Mouse (Mus musculus) CH12.LX (cell line): ENCODE results near the gene Ifnar1. TPM values are rescaled to one million over a fixed set of nuclear protein-coding genes. Genes with fewer than 3 reads are reported as not detected.
A peak's percentile ranks its signal among the peaks of the same experiment; 100 is the strongest.

Experiments
- DNase-seq: peaks from one replicate; pipeline ENCODE4 v3.0.0-alpha.2; 2013; ENCODE audit errors: extremely low read depth
- H3K27ac ChIP-seq: 2 replicates; pipeline ENCODE4 v1.5.1; 2012; ENCODE audit warnings: low read depth, mild to moderate bottlenecking, control low read depth, moderate library complexity; ENCODE audit not compliant: insufficient read depth
- H3K27me3 ChIP-seq: replicated peaks from 2 replicates; pipeline ENCODE3; 2012; ENCODE audit warnings: inconsistent platforms
- H3K36me3 ChIP-seq, 2 experiments: replicated peaks in 1 of 2; 2 replicates each; pipeline versions ENCODE3 to v1.6.1; 2012; ENCODE audit warnings: inconsistent platforms in 1 of 2, low read length in 1 of 2, mild to moderate bottlenecking in 1 of 2, mixed read lengths in 1 of 2, moderate library complexity in 1 of 2; ENCODE audit not compliant: control insufficient read depth in 1 of 2, insufficient read depth in 1 of 2
- H3K4me1 ChIP-seq, 2 experiments: 2 replicates each; pipeline ENCODE4 v1.6.1; 2012; ENCODE audit warnings: inconsistent platforms in 1 of 2, moderate library complexity in 1 of 2; ENCODE audit not compliant: insufficient read depth in 2 of 2, control insufficient read depth in 1 of 2
- H3K4me2 ChIP-seq: 2 replicates; pipeline ENCODE4 v1.6.1; 2012; ENCODE audit warnings: low read depth, mild to moderate bottlenecking, control low read depth; ENCODE audit not compliant: poor library complexity, insufficient read depth, severe bottlenecking
- H3K4me3 ChIP-seq, 3 experiments: fragments of 150-350 bp in 1 of 3; sonication (generic) in 1 of 3; replicated peaks in 1 of 3; 2 replicates each; pipeline versions ENCODE3 to v1.5.1; 2011 to 2012; ENCODE audit warnings: low read depth in 2 of 3, low read length in 2 of 3, mild to moderate bottlenecking in 2 of 3, moderate library complexity in 2 of 3, control low read depth in 1 of 3, improper control_type of control experiment in 1 of 3, inconsistent platforms in 1 of 3, mixed read lengths in 1 of 3; ENCODE audit not compliant: poor library complexity in 1 of 3
- H3K79me2 ChIP-seq: replicated peaks from 2 replicates; pipeline ENCODE4 v1.6.1; 2012; ENCODE audit warnings: mild to moderate bottlenecking, moderate library complexity; ENCODE audit not compliant: control insufficient read depth, poor library complexity, insufficient read depth, severe bottlenecking; ENCODE audit errors: extremely low read depth
- H3K9ac ChIP-seq: 2 replicates; pipeline ENCODE4 v1.6.1; 2012; ENCODE audit warnings: low read depth, mild to moderate bottlenecking, control low read depth, moderate library complexity; ENCODE audit not compliant: insufficient read depth
- H3K9me3 ChIP-seq: replicated peaks from 2 replicates; pipeline ENCODE3; 2012; ENCODE audit warnings: low read length, inconsistent platforms, mixed read lengths
- BHLHE40 ChIP-seq: IDR thresholded peaks from 2 replicates; pipeline ENCODE4 v1.6.1; 2011; ENCODE audit warnings: mild to moderate bottlenecking, low read depth, low read length, improper control_type of control experiment
- CHD1 ChIP-seq: IDR thresholded peaks from 2 replicates; pipeline ENCODE4 v1.6.1; 2012; ENCODE audit warnings: low read depth, low read length, improper control_type of control experiment, inconsistent platforms
- CTCF ChIP-seq, 2 experiments: IDR thresholded peaks in 1 of 2; conservative IDR thresholded peaks in 1 of 2; 2 replicates each; pipeline ENCODE4 v1.5.1; 2011 to 2012; ENCODE audit warnings: low read depth in 2 of 2, low read length in 2 of 2, improper control_type of control experiment in 1 of 2, inconsistent platforms in 1 of 2, mild to moderate bottlenecking in 1 of 2, moderate library complexity in 1 of 2
- ETS1 ChIP-seq: conservative IDR thresholded peaks from 2 replicates; pipeline ENCODE4 v1.6.1; 2012; ENCODE audit warnings: low read depth, mild to moderate bottlenecking, inconsistent platforms, low read length, improper control_type of control experiment, moderate library complexity
- HCFC1 ChIP-seq: IDR thresholded peaks from 2 replicates; pipeline ENCODE4 v1.6.1; 2012; ENCODE audit warnings: low read depth, mild to moderate bottlenecking, inconsistent platforms, low read length, improper control_type of control experiment
- IRF4 ChIP-seq: IDR thresholded peaks from 2 replicates; pipeline ENCODE4 v1.6.1; 2014; ENCODE audit warnings: low read depth, mild to moderate bottlenecking, inconsistent platforms, low read length, improper control_type of control experiment
- MAFK ChIP-seq: IDR thresholded peaks from 2 replicates; pipeline ENCODE4 v1.6.1; 2011; ENCODE audit warnings: low read length, improper control_type of control experiment; ENCODE audit not compliant: insufficient replicate concordance
- MEF2A ChIP-seq: IDR thresholded peaks from 2 replicates; pipeline ENCODE4 v1.6.1; 2014; ENCODE audit warnings: low read depth, mild to moderate bottlenecking, inconsistent platforms, low read length, improper control_type of control experiment, borderline replicate concordance
- MXI1 ChIP-seq: IDR thresholded peaks from 2 replicates; pipeline ENCODE4 v1.6.1; 2011; ENCODE audit warnings: mild to moderate bottlenecking, low read depth, low read length, improper control_type of control experiment
- NELFE ChIP-seq: IDR thresholded peaks from 2 replicates; pipeline ENCODE4 v1.6.1; 2011; ENCODE audit warnings: low read depth, low read length, improper control_type of control experiment
- PAX5 ChIP-seq: IDR thresholded peaks from 2 replicates; pipeline ENCODE4 v1.6.1; 2012; ENCODE audit warnings: low read length, inconsistent platforms, mixed read lengths
- RAD21 ChIP-seq: IDR thresholded peaks from 2 replicates; pipeline ENCODE4 v1.6.1; 2011; ENCODE audit warnings: low read depth, mild to moderate bottlenecking, low read length, improper control_type of control experiment, moderate library complexity
- SMC3 ChIP-seq: IDR thresholded peaks from 2 replicates; pipeline ENCODE4 v1.6.1; 2011; ENCODE audit warnings: low read depth, low read length, improper control_type of control experiment
- ZKSCAN1 ChIP-seq: IDR thresholded peaks from 2 replicates; pipeline ENCODE4 v1.6.1; 2012; ENCODE audit warnings: low read depth, inconsistent platforms, low read length, improper control_type of control experiment, borderline replicate concordance
- ZNF384 ChIP-seq: IDR thresholded peaks from 2 replicates; pipeline ENCODE4 v1.6.1; 2012; ENCODE audit warnings: low read depth, low read length, improper control_type of control experiment, inconsistent platforms
- dilution Hi-C: fragments of 300-500 bp; cut with MboI; formaldehyde crosslinking; loops from 2 replicates; pipeline ENCODE4 v1.14.3; 2020; ENCODE audit warnings: low sequenced_read_pairs; ENCODE audit not compliant: extremely low pct_unique_long_range_greater_than_20kb, extremely low pct_ligation_motif_present
- in situ Hi-C: fragments of 300-500 bp; cut with MboI; formaldehyde crosslinking; loops from 3 replicates; pipeline ENCODE4 v1.14.3; 2019; ENCODE audit warnings: low sequenced_read_pairs, low pct_ligation_motif_present, low pct_unique_long_range_greater_than_20kb, mixed read lengths
- polyA plus RNA-seq: library from polyadenylated mRNA; unstranded; fragments of >175 nt; gene quantifications from 2 replicates; pipeline ENCODE4 v1.2.1, GENCODE M21; 2012; ENCODE audit warnings: low read depth; ENCODE audit not compliant: insufficient read length
- total RNA-seq, 2 experiments: library from RNA; depleted of rRNA; stranded (reverse); fragments of 300-350 nt in 1 of 2; fragments of >200 nt in 1 of 2; gene quantifications; 2 replicates each; pipeline ENCODE4 v1.2.3; 2012 to 2014

The Ifnar1 gene
- total and polyA plus RNA-seq, 3 experiments, result 32.8 to 49.4 (median 40.3) TPM

- no peaks in the 10 kb centered on the region for H3K27me3 ChIP-seq
- no peak overlapping the region for H3K4me3 ChIP-seq
- H3K9ac ChIP-seq, result no peak overlapping the region
- no peaks in the 10 kb centered on the region for H3K9me3 ChIP-seq
- DNase-seq, result no peak
- dilution Hi-C loops (no loop called here), in situ Hi-C loops (no loop called here)
- peaks cover 2 to 3% of the 10 kb centered on the region in 2 experiments; a peak in 1 of 4 replicates for H3K4me1 ChIP-seq
- peak overlapping the region; percentile 7; the same call in 1 of the 2 replicates for H3K27ac ChIP-seq
- TF ChIP-seq ZKSCAN1 (no peak), IRF4 (no peak), BHLHE40 (no peak), ETS1 (no peak), MEF2A (no peak), HCFC1 (no peak), PAX5 (no peak), CHD1 (no peak), RAD21 (no peak), ZNF384 (no peak), MAFK (no peak), MXI1 (no peak)
- H3K4me2 ChIP-seq, result no peak overlapping the region
- H3K36me3 ChIP-seq, result peaks cover 77 to 95% of the 10 kb centered on the region in 2 experiments
- no peaks in the 10 kb centered on the region for H3K79me2 ChIP-seq
Observed at GRCm38 (mm10) chr16:91496206-91496605, 11.2 kb downstream of the Ifnar1 start.

GRCm38 (mm10) chr16:91496766-91497165, 11.7 kb downstream of the Ifnar1 start:
- no peaks in the 10 kb centered on the region for H3K27me3 ChIP-seq
- H3K9me3 ChIP-seq, result no peaks in the 10 kb centered on the region
- no peak overlapping the region for H3K9ac ChIP-seq
- H3K36me3 ChIP-seq, result peaks cover 81 to 95% of the 10 kb centered on the region in 2 experiments
- no peak overlapping the region for H3K4me3 ChIP-seq
- dilution Hi-C loops (no loop called here), in situ Hi-C loops (no loop called here)
- H3K79me2 ChIP-seq, result no peaks in the 10 kb centered on the region
- 0 out of 4 replicates have a peak, but pooled peaks cover 1 to 3% of the 10 kb centered on the region in 2 experiments for H3K4me1 ChIP-seq
- DNase-seq, result no peak
- no peak for TF ChIP-seq CTCF (conservative IDR thresholded peaks at IDR 0.05 in 1 of 2, IDR thresholded peaks at IDR 0.05 in 1 of 2; ENCODE audit: low read depth in 2 of 2, low read length in 2 of 2)
- H3K27ac ChIP-seq, result no peak overlapping the region
- H3K4me2 ChIP-seq, result no peak overlapping the region

- dilution Hi-C loops, result no loop called here
- Histone ChIP-seq H3K27me3 (no peaks in the 10 kb centered on the region), H3K4me1 (0 out of 4 replicates have a peak, but pooled peaks cover 2 to 3% of the 10 kb centered on the region in 2 experiments), H3K9ac (no peak overlapping the region), H3K79me2 (no peaks in the 10 kb centered on the region), H3K4me2 (no peak overlapping the region), H3K4me3 (no peak overlapping the region), H3K27ac (no peak overlapping the region), H3K36me3 (peaks cover 77 to 90% of the 10 kb centered on the region in 2 experiments), H3K9me3 (no peaks in the 10 kb centered on the region)
- in situ Hi-C loops, result no loop called here
- DNase-seq, result no peak
- no peak for TF ChIP-seq SMC3
- TF ChIP-seq NELFE, result no peak
Observed at GRCm38 (mm10) chr16:91498041-91498440, 13.0 kb downstream of the Ifnar1 start.
